Mouse (Mus musculus) midbrain, embryonic 12.5 days (tissue): ENCODE measurements around the gene Dock1. TPM values are rescaled to one million over a fixed set of nuclear protein-coding genes. Genes with fewer than 3 reads are reported as not detected.
A peak's percentile ranks its signal among the peaks of the same experiment; 100 is the strongest.

Experiments
- ATAC-seq: fragments of 200-750 bp; cut with Nextera tagmentation; 2 replicates; pipeline ENCODE4 v1.8.0; 2017; ENCODE audit warnings: low read depth, moderate TSS enrichment, moderate library complexity; ENCODE audit not compliant: low FRiP score
- H3K27ac ChIP-seq: fragments of 300-500 bp; sonication (generic); replicated peaks from 2 replicates; pipeline ENCODE4 v1.5.1; 2016; ENCODE audit warnings: mild to moderate bottlenecking
- H3K27me3 ChIP-seq: fragments of 300-500 bp; sonication (generic); 2 replicates; pipeline ENCODE4 v1.6.1; 2016; ENCODE audit warnings: mild to moderate bottlenecking
- H3K36me3 ChIP-seq: fragments of 300-500 bp; sonication (generic); 2 replicates; pipeline ENCODE4 v1.6.1; 2016
- H3K4me1 ChIP-seq: fragments of 300-500 bp; sonication (generic); 2 replicates; pipeline ENCODE4 v1.6.1; 2016
- H3K4me2 ChIP-seq: fragments of 300-500 bp; sonication (generic); replicated peaks from 2 replicates; pipeline ENCODE4 v1.6.1; 2016; ENCODE audit warnings: mild to moderate bottlenecking, moderate library complexity
- H3K4me3 ChIP-seq: fragments of 300-500 bp; sonication (generic); 2 replicates; pipeline ENCODE4 v1.5.1; 2016; ENCODE audit warnings: mild to moderate bottlenecking
- H3K9ac ChIP-seq: fragments of 300-500 bp; sonication (generic); replicated peaks from 2 replicates; pipeline ENCODE4 v1.6.1; 2016; ENCODE audit warnings: mild to moderate bottlenecking, moderate library complexity
- H3K9me3 ChIP-seq: fragments of 300-500 bp; sonication (generic); 2 replicates; pipeline ENCODE4 v1.6.1; 2016; ENCODE audit warnings: mild to moderate bottlenecking
- WGBS: fragments of 180-500 bp; shearing (Covaris S2); methylation state at CpG from one replicate; pipeline ENCODE4 v1.1.7; 2016; 5-methylcytosine and 5-hydroxymethylcytosine counted together
- polyA plus RNA-seq: library from polyadenylated mRNA; unstranded; fragments of >200 nt; fragmentation: Nextera tagmentation; extraction: Ambion mirVana; gene quantifications from 2 replicates; pipeline ENCODE4 v1.2.1, GENCODE M21; 2016

The Dock1 gene
- polyA plus RNA-seq, 1 experiment from 2014 or later = 18.4 TPM

DNA sequence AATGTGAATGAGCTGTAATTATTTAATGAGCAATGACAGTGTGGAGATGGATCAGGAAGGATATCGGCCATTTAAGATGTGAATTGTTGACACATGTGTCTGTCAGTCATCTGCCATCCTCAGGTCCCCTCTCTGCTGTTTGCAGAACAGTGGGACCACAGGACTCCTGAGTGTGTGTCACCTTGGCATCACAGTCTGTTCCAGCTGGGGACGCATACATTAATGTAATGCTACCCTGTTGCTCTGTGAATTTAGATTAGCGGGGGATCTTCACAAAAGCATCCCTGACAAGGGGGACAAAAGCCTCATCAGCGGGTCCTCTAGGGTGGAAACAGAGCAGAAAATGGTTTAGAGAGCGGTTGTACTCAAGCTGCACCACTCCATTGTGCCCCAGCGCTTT, 208.5 kb downstream of the Dock1 start:
- Histone ChIP-seq H3K27me3 (no peaks in the 10 kb centered on the region), H3K4me3 (no peak overlapping the region), H3K36me3 (no peaks in the 10 kb centered on the region), H3K27ac (no peak overlapping the region), H3K4me2 (no peak overlapping the region), H3K9me3 (no peaks in the 10 kb centered on the region), H3K4me1 (peaks cover 19% of the 10 kb centered on the region), H3K9ac (no peak overlapping the region)
- WGBS = 15% methylated on average over 6 of the region's 6 CpGs
- ATAC-seq = peak; percentile 74; the same call in 1 of the 2 replicates

DNA sequence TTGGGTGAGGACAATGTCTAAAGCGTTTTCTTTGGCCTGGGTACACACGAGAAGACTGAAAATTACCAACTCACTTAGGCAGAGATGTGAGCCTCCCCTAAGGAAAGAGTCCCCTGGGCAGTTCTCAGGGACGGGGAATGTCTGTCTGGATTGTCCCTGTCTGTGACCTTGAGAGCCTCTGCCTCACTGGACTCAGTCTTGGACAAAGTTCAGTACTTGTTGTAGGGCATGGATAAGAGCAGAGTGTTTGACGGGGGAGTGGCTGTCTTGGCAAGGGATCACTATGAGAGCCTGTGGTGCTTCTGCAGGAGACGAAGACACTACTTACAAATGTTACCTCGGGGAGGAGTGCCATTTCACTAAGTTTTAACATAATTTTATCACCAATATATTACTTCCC, 210.0 kb downstream of the Dock1 start:
- Histone ChIP-seq H3K27ac (no peak overlapping the region), H3K9ac (no peak overlapping the region), H3K27me3 (no peaks in the 10 kb centered on the region), H3K9me3 (no peaks in the 10 kb centered on the region), H3K4me1 (peaks cover 23% of the 10 kb centered on the region), H3K36me3 (no peaks in the 10 kb centered on the region), H3K4me3 (no peak overlapping the region), H3K4me2 (no peak overlapping the region)
- no peak for ATAC-seq
- WGBS = 70% methylated on average over 6 of the region's 6 CpGs

DNA sequence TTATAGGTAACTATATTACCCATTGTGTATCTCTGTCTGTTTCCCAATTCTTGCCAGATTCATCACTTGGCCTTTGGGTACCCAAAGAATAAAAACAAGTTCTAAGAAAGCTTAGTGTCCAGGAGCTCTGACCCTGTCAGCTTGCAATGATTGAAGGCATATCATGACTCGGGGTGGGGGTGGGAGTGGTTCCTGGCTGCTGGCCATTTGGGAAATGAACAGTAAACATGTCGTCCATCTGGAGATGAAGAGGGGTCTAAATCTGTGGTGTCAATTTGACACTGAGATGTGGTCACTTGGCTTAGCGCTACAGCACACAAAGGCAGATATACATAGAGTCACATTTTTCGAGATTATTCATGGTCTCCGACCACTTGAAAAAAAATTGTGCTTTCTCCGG, 213.1 kb downstream of the Dock1 start:
- Histone ChIP-seq H3K4me3 (no peak overlapping the region), H3K4me1 (peaks cover 21% of the 10 kb centered on the region), H3K36me3 (no peaks in the 10 kb centered on the region), H3K4me2 (no peak overlapping the region), H3K9me3 (no peaks in the 10 kb centered on the region), H3K27ac (no peak overlapping the region), H3K27me3 (no peaks in the 10 kb centered on the region), H3K9ac (no peak overlapping the region)
- 83% methylated on average over 6 of the region's 6 CpGs for WGBS
- ATAC-seq = no peak

- Histone ChIP-seq H3K27me3 (no peaks in the 10 kb centered on the region), H3K9me3 (no peaks in the 10 kb centered on the region), H3K9ac (no peak overlapping the region), H3K4me2 (no peak overlapping the region), H3K27ac (no peak overlapping the region), H3K36me3 (no peaks in the 10 kb centered on the region), H3K4me3 (no peak overlapping the region), H3K4me1 (0 out of 2 replicates have a peak, but pooled peaks cover 3% of the 10 kb centered on the region)
- WGBS = 73% methylated on average over 13 of the region's 13 CpGs
- ATAC-seq = peak; percentile 58; the same call in 1 of the 2 replicates
These were observed 222.0 kb downstream of the Dock1 start for GRCm38 (mm10) chr7:134892449-134892871.

GRCm38 (mm10) chr7:134892972-134893371, 222.5 kb downstream of the Dock1 start:
- Histone ChIP-seq H3K36me3 (no peaks in the 10 kb centered on the region), H3K27ac (no peak overlapping the region), H3K9me3 (no peaks in the 10 kb centered on the region), H3K9ac (no peak overlapping the region), H3K4me2 (no peak overlapping the region), H3K4me3 (no peak overlapping the region), H3K4me1 (0 out of 2 replicates have a peak, but pooled peaks cover 3% of the 10 kb centered on the region), H3K27me3 (no peaks in the 10 kb centered on the region)
- 94% methylated on average over 4 of the region's 4 CpGs for WGBS
- no peak for ATAC-seq

DNA sequence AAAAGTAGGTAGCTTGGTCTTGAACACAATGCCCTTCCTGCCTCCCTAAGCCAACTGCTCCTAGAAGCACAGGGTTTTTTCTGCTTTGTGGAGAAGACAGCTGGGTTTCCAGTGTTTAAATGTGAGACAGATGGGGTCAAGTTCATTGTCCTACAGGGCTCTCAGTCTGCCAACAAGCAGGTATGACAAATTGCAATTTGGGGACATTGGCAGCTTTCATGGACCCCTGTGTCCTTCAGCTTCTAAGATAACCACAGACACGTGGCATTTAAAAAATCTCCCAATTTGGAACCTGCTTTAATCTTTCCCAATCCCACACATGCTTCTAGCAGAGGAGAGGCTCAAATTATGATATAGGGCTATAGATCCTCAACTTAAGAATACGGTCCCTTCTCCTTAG, 224.2 kb downstream of the Dock1 start:
- Histone ChIP-seq H3K9me3 (no peaks in the 10 kb centered on the region), H3K4me1 (0 out of 2 replicates have a peak, but pooled peaks cover 3% of the 10 kb centered on the region), H3K27me3 (no peaks in the 10 kb centered on the region), H3K4me2 (no peak overlapping the region), H3K4me3 (no peak overlapping the region), H3K36me3 (no peaks in the 10 kb centered on the region), H3K9ac (no peak overlapping the region), H3K27ac (no peak overlapping the region)
- ATAC-seq = no peak
- 80% methylated on average over 2 of the region's 2 CpGs for WGBS

- Histone ChIP-seq H3K4me1 (no peaks in the 10 kb centered on the region), H3K36me3 (no peaks in the 10 kb centered on the region), H3K9me3 (no peaks in the 10 kb centered on the region), H3K27me3 (no peaks in the 10 kb centered on the region), H3K4me3 (no peak overlapping the region), H3K9ac (no peak overlapping the region), H3K4me2 (no peak overlapping the region), H3K27ac (no peak overlapping the region)
- ATAC-seq = no peak
- 92% methylated on average over 2 of the region's 2 CpGs for WGBS
These were observed 229.0 kb downstream of the Dock1 start for GRCm38 (mm10) chr7:134899462-134899861.

DNA sequence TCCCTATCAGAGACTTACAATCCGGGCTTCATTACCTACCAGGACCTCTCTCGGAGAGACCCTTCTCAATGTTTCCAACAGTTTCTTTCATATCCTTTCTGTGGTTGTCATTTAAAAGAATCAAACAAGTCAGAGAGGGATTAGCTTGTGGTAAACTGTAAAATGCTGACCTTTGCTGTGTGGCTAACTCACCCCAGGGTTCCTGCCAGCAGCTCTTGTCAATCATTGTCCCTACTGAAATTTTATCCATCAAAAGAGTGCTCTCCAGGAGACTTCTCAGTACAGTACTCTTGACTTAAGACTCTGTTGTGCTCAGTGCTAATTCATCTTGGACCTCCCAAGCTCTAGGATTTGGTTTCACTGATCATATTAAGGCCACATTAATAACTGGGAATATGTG, 231.5 kb downstream of the Dock1 start:
- no peak overlapping the region for H3K4me2 ChIP-seq
- no peak overlapping the region for H3K27ac ChIP-seq
- no peak for ATAC-seq
- 52% methylated on average over 2 of the region's 2 CpGs for WGBS
- no peak overlapping the region for H3K4me3 ChIP-seq
- no peaks in the 10 kb centered on the region for H3K36me3 ChIP-seq
- H3K27me3 ChIP-seq = no peaks in the 10 kb centered on the region
- no peak overlapping the region for H3K9ac ChIP-seq
- no peaks in the 10 kb centered on the region for H3K9me3 ChIP-seq
- no peaks in the 10 kb centered on the region for H3K4me1 ChIP-seq

DNA sequence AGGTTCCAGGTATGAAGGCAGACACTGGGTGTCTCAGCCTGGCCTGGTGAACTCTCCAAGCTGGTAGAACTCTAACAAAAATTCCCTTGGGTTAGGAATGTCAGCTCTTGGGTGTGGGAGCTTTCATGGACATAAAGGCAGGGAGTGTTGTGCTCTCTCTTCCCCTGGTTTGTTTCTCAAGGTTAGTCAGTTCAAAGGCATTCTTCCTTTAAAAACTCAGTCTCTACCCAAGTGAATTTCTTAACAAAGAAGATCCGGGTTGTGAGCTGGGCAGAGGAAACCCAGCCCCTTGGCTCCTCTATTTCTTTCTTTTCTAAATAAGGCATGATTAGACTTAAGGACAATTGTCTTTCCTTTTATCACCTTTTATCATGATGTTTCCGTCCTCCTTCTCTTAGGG, 261.4 kb downstream of the Dock1 start:
- peaks cover 12% of the 10 kb centered on the region for H3K27me3 ChIP-seq
- no peak overlapping the region for H3K4me3 ChIP-seq
- no peak overlapping the region for H3K9ac ChIP-seq
- no peak overlapping the region for H3K4me2 ChIP-seq
- no peaks in the 10 kb centered on the region for H3K36me3 ChIP-seq
- H3K4me1 ChIP-seq = peaks cover 5% of the 10 kb centered on the region; the same call in 1 of the 2 replicates
- 66% methylated on average over 2 of the region's 2 CpGs for WGBS
- no peak overlapping the region for H3K27ac ChIP-seq
- no peaks in the 10 kb centered on the region for H3K9me3 ChIP-seq
- ATAC-seq = no peak

GRCm38 (mm10) chr7:134937471-134937926, 267.0 kb downstream of the Dock1 start:
- H3K36me3 ChIP-seq = no peaks in the 10 kb centered on the region
- H3K9ac ChIP-seq = peak overlapping the region; percentile 61
- no peaks in the 10 kb centered on the region for H3K9me3 ChIP-seq
- under 1% methylated on average over 36 of the region's 37 CpGs for WGBS
- H3K27ac ChIP-seq = 0 out of 2 replicates have a peak overlapping the region, but pooled peaks have one; percentile 25
- peaks cover 47% of the 10 kb centered on the region for H3K27me3 ChIP-seq
- peaks cover 21% of the 10 kb centered on the region for H3K4me1 ChIP-seq
- peak overlapping the region; percentile 95 for H3K4me2 ChIP-seq
- ATAC-seq = peak; percentile 65
- peak overlapping the region; percentile 57 for H3K4me3 ChIP-seq

- Histone ChIP-seq H3K27ac (0 out of 2 replicates have a peak within 1 kb of the TSS, but pooled peaks have one; percentile 25), H3K9me3 (no peaks in the 10 kb centered on the region), H3K4me3 (peak within 1 kb of the TSS; percentile 57), H3K36me3 (no peaks in the 10 kb centered on the region), H3K4me2 (peak within 1 kb of the TSS; percentile 95), H3K4me1 (peaks cover 21% of the 10 kb centered on the region), H3K9ac (peak within 1 kb of the TSS; percentile 61), H3K27me3 (peaks cover 47% of the 10 kb centered on the region)
- peak; percentile 81 for ATAC-seq
- WGBS = 0% methylated on average over 50 of the region's 71 CpGs
These were observed 267.6 kb downstream of the Dock1 start, which contains the start of gene Fam196a for GRCm38 (mm10) chr7:134937927-134938609. Gene Fam196a, minus strand, starts transcription at chr7:134938430.

DNA sequence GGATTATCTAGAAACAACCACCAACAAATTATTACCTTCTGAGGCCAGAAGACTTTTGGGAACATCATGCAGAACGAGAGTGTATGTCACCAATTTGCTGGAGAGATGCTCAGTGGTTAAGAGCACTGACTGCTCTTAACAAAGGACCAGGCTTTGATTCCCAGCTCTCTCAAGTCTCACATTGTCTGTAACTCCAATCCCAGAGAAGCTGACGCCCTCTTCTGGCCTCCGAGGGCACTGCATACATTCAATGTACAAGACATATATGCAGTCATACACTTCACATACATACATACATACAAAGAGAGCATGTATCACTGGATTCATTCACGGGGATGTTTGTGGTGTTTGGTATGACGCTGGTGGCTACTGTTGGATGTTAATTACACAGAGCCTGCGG, 271.4 kb downstream of the Dock1 start:
- Histone ChIP-seq H3K27ac (no peak overlapping the region), H3K4me1 (peaks cover 19% of the 10 kb centered on the region), H3K4me2 (no peak overlapping the region), H3K9me3 (no peaks in the 10 kb centered on the region), H3K9ac (no peak overlapping the region), H3K4me3 (no peak overlapping the region), H3K27me3 (peaks cover 40% of the 10 kb centered on the region), H3K36me3 (no peaks in the 10 kb centered on the region)
- 95% methylated on average over 6 of the region's 6 CpGs for WGBS
- no peak for ATAC-seq
